Mouse (Mus musculus) neural tube, embryonic 12.5 days (tissue): Measurements from ENCODE around the gene Prm2. TPM values are rescaled to one million over a fixed set of nuclear protein-coding genes. Genes with fewer than 3 reads are reported as not detected.
"Not testable (repeated sequence)": the region's sequence is repeated elsewhere in the genome, so short reads cannot be mapped to it uniquely, and the experiment has no call there.

Experiments
- ATAC-seq: fragments of 200-750 bp; cut with Nextera tagmentation; 2 replicates; pipeline ENCODE4 v1.8.0; 2017; ENCODE audit warnings: low read depth, mild to moderate bottlenecking, moderate TSS enrichment, moderate library complexity; ENCODE audit not compliant: low FRiP score
- H3K27ac ChIP-seq: fragments of 300-500 bp; sonication (generic); 2 replicates; pipeline ENCODE4 v1.5.1; 2016
- H3K27me3 ChIP-seq: fragments of 300-500 bp; sonication (generic); replicated peaks from 2 replicates; pipeline ENCODE4 v1.6.1; 2016; ENCODE audit warnings: mild to moderate bottlenecking
- H3K36me3 ChIP-seq: fragments of 300-500 bp; sonication (generic); 2 replicates; pipeline ENCODE4 v1.6.1; 2016; ENCODE audit warnings: mild to moderate bottlenecking
- H3K4me1 ChIP-seq: fragments of 300-500 bp; sonication (generic); 2 replicates; pipeline ENCODE4 v1.6.1; 2016
- H3K4me2 ChIP-seq: fragments of 300-500 bp; sonication (generic); replicated peaks from 2 replicates; pipeline ENCODE4 v1.6.1; 2016; ENCODE audit warnings: mild to moderate bottlenecking
- H3K4me3 ChIP-seq: fragments of 300-500 bp; sonication (generic); 2 replicates; pipeline ENCODE4 v1.5.1; 2016
- H3K9ac ChIP-seq: fragments of 300-500 bp; sonication (generic); 2 replicates; pipeline ENCODE4 v1.6.1; 2016; ENCODE audit warnings: mild to moderate bottlenecking
- H3K9me3 ChIP-seq: fragments of 300-500 bp; sonication (generic); 2 replicates; pipeline ENCODE4 v1.6.1; 2016; ENCODE audit warnings: mild to moderate bottlenecking
- WGBS: fragments of 180-500 bp; shearing (Covaris S2); methylation state at CpG from one replicate; pipeline ENCODE4 v1.1.7; 2016; 5-methylcytosine and 5-hydroxymethylcytosine counted together
- polyA plus RNA-seq: library from polyadenylated mRNA; unstranded; fragments of >200 nt; fragmentation: Nextera tagmentation; extraction: Ambion mirVana; gene quantifications from 2 replicates; pipeline ENCODE4 v1.2.1, GENCODE M21; 2016

The Prm2 gene
- polyA plus RNA-seq, 1 experiment from 2014 or later = not detected

DNA sequence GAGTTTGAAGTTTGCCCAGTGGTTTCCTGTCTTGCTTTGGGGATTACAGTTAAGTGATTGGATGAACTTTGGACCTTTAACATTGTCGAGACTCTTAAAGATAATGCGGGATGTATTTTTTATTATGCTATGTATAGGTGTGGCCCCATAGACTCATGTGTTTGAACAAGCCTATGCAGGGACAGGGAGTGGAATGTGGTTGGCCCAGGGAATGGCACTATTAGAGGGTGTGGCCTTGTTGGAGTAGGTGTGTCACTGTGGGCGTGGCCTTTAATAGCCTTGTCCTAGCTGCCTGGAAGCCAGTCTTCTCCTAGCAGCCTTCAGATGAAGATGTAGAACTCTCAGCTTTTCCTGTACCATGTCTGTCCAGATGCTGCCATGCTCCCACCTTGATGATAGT lies 6.5 kb upstream of the Prm2 start:
- not testable (repeated sequence) for ATAC-seq, H3K4me2 ChIP-seq, H3K36me3 ChIP-seq, H3K4me1 ChIP-seq, H3K4me3 ChIP-seq, H3K9ac ChIP-seq, H3K27me3 ChIP-seq, H3K27ac ChIP-seq, H3K9me3 ChIP-seq
- 79% methylated on average over 3 of the region's 3 CpGs for WGBS

DNA sequence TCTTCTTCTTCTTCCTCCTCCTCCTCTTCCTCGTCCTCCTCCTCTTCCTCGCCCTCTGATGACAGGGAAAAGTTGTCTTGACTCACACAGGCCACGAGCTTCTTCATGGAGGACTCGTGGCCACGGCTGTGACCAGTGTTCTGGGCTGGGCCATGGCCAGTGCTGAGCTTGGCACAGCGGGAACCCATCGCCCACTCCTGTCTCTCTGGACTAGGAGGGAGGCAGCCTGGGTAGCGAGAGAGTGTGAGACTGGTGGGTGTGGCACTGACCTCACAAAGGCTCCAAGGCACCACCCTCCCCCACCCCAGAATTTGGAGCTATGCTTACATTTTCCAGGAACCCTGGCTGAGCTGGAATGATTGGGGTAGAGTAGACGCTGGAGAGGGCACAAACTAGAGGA lies 5.2 kb downstream of the Prm2 start, which contains the start of gene Prm3:
TSS of gene Prm3 (minus strand) at position 213 of the 400 bp plus-strand sequence.
- Histone ChIP-seq H3K4me2 (no peak within 1 kb of the TSS), H3K9me3 (no peaks in the 10 kb centered on the region), H3K27me3 (0 out of 2 replicates have a peak, but pooled peaks cover 4% of the 10 kb centered on the region), H3K27ac (no peak within 1 kb of the TSS), H3K9ac (no peak within 1 kb of the TSS), H3K4me1 (peaks cover 8% of the 10 kb centered on the region), H3K4me3 (no peak within 1 kb of the TSS), H3K36me3 (no peaks in the 10 kb centered on the region)
- whole genome bisulfite sequencing = 86% methylated on average over 9 of the region's 9 CpGs
- no peak for ATAC-seq

DNA sequence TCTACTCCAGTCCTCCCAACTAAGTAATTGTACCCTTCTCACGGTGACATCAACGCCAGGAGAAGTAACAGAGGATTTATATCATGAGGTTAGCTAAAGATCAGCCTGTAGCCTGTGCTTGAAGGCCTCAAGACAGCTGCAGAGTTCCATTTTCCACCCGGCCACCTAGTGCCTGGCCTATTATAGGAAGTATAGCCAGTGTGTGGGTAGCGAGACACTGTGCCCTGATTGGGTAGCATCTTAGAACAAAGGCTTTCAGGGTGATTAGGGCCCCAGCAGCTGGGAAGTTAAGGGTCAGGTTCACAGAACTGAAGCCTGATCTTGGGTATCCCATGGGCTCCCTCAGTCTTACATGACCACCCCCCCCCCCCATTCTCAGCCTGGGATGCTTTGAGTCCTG lies 7.1 kb downstream of the Prm2 start:
- Histone ChIP-seq H3K27me3 (peaks cover 15% of the 10 kb centered on the region; the same call in 1 of the 2 replicates), H3K9ac (no peak overlapping the region), H3K36me3 (no peaks in the 10 kb centered on the region), H3K27ac (no peak overlapping the region), H3K9me3 (no peaks in the 10 kb centered on the region), H3K4me2 (no peak overlapping the region), H3K4me1 (peaks cover 15% of the 10 kb centered on the region), H3K4me3 (no peak overlapping the region)
- WGBS = 48% methylated on average over 4 of the region's 4 CpGs
- no peak for ATAC-seq

DNA sequence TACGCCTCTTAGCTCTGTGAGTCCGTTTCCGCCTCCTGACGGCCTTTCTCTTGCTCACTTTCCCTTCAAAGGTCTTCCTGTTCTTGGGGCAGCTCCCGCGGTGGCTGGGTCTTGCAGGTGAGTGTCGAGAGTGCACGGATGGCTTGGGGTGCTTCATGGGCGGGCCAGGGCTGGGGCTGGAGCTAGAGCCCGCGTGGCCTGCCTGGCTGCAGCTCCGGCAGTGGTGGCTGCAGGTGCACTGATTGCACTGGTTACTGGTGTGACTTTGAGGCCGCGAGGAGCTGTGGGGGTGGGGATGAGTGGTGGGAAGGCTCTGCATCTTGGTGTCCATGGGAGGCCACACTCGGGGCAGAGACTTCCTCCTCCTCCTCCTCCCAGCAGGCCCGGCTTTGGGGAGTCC lies 7.7 kb downstream of the Prm2 start, which contains the start of gene Tnp2:
TSS of gene Tnp2 (minus strand) at position 390 of the 400 bp plus-strand sequence.
- 53% methylated on average over 16 of the region's 16 CpGs for WGBS
- Histone ChIP-seq H3K4me3 (no peak within 1 kb of the TSS), H3K27ac (no peak within 1 kb of the TSS), H3K9ac (no peak within 1 kb of the TSS), H3K4me1 (peaks cover 17% of the 10 kb centered on the region), H3K9me3 (no peaks in the 10 kb centered on the region), H3K4me2 (no peak within 1 kb of the TSS), H3K27me3 (peaks cover 20% of the 10 kb centered on the region; the same call in 1 of the 2 replicates), H3K36me3 (no peaks in the 10 kb centered on the region)
- no peak for ATAC-seq

DNA sequence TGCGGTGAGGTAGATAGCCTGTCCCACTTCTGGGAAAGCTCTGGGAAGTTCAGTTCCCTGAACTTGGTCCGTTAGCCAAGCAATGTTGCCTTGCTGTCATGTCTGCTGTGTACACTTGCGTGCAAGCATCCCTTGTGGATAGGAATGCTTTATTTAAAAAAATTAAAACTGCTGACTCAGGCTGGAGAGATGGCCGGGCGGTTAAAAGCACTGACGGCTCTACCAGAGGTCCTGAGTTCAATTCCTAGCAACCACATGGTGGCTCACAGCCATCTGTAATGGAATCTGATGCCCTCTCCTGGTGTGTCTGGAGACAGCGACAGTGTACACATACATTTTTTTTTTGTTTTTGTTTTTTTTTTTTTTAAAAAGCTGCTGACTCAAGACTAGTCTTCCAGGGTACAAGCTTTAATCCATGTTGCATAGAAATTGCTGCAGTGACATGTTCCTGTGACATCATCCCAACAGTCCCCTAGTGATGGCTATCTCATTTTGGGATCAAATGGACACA lies 8.3 kb downstream of the Prm2 start:
- peaks cover 22% of the 10 kb centered on the region for H3K4me1 ChIP-seq
- no peaks in the 10 kb centered on the region for H3K36me3 ChIP-seq
- no peak for ATAC-seq
- H3K27ac ChIP-seq = no peak overlapping the region
- no peaks in the 10 kb centered on the region for H3K9me3 ChIP-seq
- H3K4me3 ChIP-seq = no peak overlapping the region
- no peak overlapping the region for H3K4me2 ChIP-seq
- peaks cover 26% of the 10 kb centered on the region; the same call in 1 of the 2 replicates for H3K27me3 ChIP-seq
- H3K9ac ChIP-seq = no peak overlapping the region
- WGBS = 87% methylated on average over 7 of the region's 7 CpGs

DNA sequence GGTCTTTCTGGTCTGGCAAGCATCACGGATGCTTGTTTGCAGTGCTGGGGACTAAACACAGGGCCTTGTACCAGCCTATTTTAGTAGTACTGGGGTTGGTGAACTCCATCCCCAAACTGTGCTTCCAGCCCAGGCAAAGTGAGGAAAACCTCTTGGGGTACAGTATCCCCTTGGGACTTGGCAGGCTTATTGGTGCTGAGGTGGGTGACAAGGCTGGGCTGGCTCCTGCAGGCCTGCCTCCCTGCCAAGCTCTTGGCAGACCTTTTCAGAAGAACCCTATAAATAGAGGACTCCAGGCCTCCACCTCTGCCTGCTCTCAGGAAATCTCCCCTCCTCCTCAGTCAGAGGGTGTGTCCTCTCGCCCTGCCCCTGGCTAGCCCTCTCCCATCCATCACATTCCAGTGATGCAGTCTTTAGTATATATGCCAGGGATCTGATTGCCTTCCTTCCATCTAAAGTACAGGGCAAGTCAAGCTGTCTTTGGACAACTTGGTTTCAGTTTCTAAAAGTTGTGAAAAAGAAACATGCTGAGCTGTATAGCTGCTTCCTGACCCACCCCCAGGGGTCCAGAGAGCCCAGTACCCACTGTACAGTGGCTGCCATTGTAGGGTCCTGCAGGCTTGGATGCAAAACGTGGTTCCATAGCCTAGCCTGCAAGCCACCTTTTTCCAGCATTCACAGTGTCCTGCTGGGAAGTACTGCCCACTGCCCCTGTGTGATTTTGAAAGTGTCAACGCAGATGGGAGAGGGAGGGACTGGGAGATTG lies 9.0 kb downstream of the Prm2 start:
- 63% methylated on average over 4 of the region's 4 CpGs for WGBS
- H3K4me1 ChIP-seq = peaks cover 26% of the 10 kb centered on the region
- H3K9me3 ChIP-seq = no peaks in the 10 kb centered on the region
- no peak overlapping the region for H3K4me3 ChIP-seq
- no peak for ATAC-seq
- H3K27me3 ChIP-seq = peaks cover 30% of the 10 kb centered on the region; the same call in 1 of the 2 replicates
- H3K27ac ChIP-seq = no peak overlapping the region
- peak overlapping the region; percentile 99; the same call in 1 of the 2 replicates for H3K4me2 ChIP-seq
- H3K9ac ChIP-seq = no peak overlapping the region
- no peaks in the 10 kb centered on the region for H3K36me3 ChIP-seq

DNA sequence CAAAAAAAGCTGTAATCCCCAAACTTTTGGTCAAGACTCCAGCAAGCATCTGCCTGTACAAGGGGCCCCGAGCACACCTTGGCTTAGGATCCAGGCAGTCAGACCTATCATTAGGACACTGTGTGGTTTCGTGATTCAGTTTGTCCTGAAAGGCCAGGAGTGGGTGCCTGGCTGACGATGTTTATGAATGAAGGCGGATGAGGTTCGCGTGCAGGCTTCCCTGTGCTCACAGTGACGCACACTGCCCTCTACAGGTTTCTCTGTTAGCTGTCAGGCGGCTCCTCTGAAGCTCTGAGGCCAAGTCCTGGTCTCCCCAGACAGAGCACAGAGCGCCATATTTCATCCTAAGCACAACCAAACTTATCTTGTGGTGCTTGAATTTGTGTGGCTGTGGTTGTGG lies 9.6 kb downstream of the Prm2 start:
- ATAC-seq = peak; percentile 42
- peak overlapping the region; percentile 73 for H3K9ac ChIP-seq
- 3% methylated on average over 9 of the region's 9 CpGs for WGBS
- H3K4me2 ChIP-seq = peak overlapping the region; percentile 99
- no peaks in the 10 kb centered on the region for H3K36me3 ChIP-seq
- H3K27ac ChIP-seq = 0 out of 2 replicates have a peak overlapping the region, but pooled peaks have one; percentile 65
- H3K4me3 ChIP-seq = peak overlapping the region; percentile 68
- H3K27me3 ChIP-seq = peaks cover 30% of the 10 kb centered on the region; the same call in 1 of the 2 replicates
- peaks cover 26% of the 10 kb centered on the region for H3K4me1 ChIP-seq
- no peaks in the 10 kb centered on the region for H3K9me3 ChIP-seq

DNA sequence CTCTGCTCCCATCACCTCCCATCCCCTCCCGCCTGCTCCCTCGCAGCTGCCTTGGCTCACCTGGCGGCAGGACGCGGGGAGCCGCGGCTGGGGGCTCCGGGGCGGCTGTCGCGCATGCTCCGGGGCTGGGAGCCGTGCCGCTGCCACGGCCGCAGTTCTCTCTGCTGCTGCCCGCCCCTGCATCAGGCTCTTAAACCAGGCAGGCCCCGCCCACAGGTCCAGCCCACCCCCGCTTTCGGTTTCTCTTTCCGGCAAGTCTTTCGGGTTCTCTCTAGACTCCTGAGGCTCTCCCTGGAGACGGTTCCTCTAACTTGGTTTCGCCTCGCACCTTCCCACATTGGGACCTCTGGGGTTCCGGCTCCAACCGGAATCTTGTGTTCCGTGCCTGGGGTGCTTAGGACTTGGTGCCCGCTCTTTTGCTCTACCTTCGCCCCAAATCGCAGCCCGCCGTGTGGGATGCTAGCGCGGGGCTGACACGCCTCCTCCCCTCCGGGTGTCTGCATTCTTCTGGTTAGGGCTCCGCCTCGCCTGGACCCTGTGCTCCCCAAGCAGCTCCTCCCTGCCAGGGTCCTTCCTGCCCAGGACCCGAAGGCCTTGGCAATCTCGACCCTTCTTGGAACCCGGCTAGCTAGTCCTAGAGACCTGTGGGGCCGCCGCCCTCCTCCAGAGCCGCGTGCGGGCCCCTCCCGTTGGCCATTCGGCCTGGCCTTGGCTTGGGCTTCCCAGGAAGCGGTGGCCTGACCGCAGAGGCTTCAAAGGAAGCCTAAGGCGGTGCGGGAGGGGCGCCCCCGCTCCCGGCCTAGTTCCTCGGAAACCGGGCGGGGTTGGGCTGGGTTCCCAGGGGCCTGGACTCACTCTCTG lies 10.3 kb downstream of the Prm2 start, which contains the start of gene Socs1:
TSS of gene Socs1 (minus strand) at position 166 of the 861 bp plus-strand sequence.
- Histone ChIP-seq H3K9me3 (no peaks in the 10 kb centered on the region), H3K27ac (peak within 1 kb of the TSS; percentile 65), H3K27me3 (peaks cover 30% of the 10 kb centered on the region; the same call in 1 of the 2 replicates), H3K9ac (peak within 1 kb of the TSS; percentile 73), H3K4me3 (peak within 1 kb of the TSS; percentile 68), H3K36me3 (no peaks in the 10 kb centered on the region), H3K4me2 (peak within 1 kb of the TSS; percentile 99), H3K4me1 (peaks cover 26% of the 10 kb centered on the region)
- peak; percentile 86 for ATAC-seq
- WGBS = under 1% methylated on average over 59 of the region's 59 CpGs

DNA sequence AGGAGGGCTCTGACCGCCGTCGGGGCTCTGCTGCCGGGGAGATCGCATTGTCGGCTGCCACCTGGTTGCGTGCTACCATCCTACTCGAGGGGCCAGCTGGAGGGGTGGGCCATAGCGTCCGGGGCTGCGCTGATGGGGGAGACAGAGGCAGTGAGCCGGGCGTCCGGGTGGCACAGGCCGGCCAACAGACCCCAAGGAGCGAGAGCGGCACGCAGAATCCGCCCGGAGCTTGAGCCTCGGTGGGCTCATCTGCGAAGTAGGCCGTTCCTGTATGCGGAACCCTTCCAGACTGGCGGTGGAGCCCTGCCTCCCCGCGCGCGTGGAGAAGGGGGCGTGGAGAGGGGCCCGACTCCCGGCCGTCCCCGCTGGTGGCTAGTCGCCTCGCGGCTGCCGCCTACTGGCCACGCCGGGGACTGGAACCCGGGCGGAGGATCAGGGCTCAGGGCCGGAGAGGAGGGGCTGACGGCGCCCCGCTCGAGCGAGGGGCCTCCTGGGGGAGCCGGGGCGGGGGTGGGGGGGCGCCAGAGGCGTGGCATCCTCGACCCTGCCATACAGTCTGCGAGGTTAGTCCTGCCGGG lies 11.1 kb downstream of the Prm2 start:
- H3K9ac ChIP-seq = peak overlapping the region; percentile 73
- WGBS = under 1% methylated on average over 54 of the region's 55 CpGs
- H3K9me3 ChIP-seq = no peaks in the 10 kb centered on the region
- no peaks in the 10 kb centered on the region for H3K36me3 ChIP-seq
- peaks cover 26% of the 10 kb centered on the region for H3K4me1 ChIP-seq
- H3K27me3 ChIP-seq = peaks cover 30% of the 10 kb centered on the region; the same call in 1 of the 2 replicates
- H3K4me2 ChIP-seq = peak overlapping the region; percentile 99
- 0 out of 2 replicates have a peak overlapping the region, but pooled peaks have one; percentile 65 for H3K27ac ChIP-seq
- H3K4me3 ChIP-seq = peak overlapping the region; percentile 68
- ATAC-seq = peak; percentile 82

DNA sequence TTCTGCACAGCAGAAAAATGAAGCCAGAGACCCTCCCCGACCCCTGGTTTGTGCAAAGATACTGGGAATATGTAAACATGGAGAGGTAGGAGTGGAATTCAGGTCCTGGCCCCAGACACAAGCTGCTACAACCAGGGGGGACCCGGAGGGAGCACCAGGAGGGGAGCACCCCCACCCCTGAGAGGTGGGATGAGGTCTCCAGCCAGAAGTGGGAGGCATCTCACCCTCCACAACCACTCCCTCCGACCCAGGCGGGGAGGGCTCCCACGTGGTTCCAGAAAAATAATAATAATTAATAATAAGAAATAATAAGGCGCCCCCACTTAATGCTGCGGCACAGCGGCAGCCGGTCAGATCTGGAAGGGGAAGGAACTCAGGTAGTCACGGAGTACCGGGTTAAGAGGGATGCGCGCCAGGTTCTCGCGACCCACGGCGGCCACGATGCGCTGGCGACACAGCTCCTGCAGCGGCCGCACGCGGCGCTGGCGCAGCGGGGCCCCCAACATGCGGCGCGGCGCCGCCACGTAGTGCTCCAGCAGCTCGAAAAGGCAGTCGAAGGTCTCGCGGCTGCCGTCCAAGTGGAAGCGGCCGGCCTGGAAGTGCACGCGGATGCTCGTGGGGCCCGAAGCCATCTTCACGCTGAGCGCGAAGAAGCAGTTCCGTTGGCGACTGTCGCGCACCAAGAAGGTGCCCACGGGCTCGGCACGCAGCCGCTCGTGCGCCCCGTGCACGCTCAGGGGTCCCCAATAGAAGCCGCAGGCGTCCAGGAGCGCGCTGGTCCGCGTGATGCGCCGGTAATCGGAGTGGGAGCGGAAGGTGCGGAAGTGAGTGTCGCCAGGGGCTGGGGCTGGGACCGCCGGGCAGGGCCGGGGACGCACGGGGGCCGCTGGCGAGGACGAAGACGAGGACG lies 11.8 kb downstream of the Prm2 start:
- WGBS = 3% methylated on average over 81 of the region's 81 CpGs
- Histone ChIP-seq H3K9ac (peak overlapping the region; percentile 73), H3K27ac (no peak overlapping the region), H3K36me3 (no peaks in the 10 kb centered on the region), H3K4me3 (peak overlapping the region; percentile 68), H3K9me3 (no peaks in the 10 kb centered on the region), H3K27me3 (peaks cover 30% of the 10 kb centered on the region; the same call in 1 of the 2 replicates), H3K4me2 (peak overlapping the region; percentile 99), H3K4me1 (peaks cover 26% of the 10 kb centered on the region)
- ATAC-seq = peak; percentile 5; the same call in 1 of the 2 replicates

DNA sequence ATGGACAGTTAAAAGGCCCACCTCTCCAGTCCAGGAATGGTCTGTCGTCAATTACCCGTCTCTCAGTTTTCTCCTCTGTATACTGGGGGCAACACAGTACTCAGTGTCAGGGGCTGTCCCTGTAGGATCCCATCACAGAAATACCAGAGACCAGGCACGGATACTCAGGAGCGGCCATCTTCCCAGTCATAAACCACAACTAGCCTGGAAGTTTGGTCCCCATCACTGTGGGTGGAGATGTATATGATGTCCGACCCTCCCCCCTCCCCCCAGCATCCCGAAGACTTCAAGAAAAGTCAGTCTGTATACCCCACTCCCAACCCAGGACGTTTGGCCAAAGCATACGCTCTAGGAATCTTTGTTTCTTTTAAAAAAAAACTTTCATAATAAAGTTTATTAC lies 12.5 kb downstream of the Prm2 start:
- Histone ChIP-seq H3K9ac (no peak overlapping the region), H3K4me2 (peak overlapping the region; percentile 99), H3K27me3 (peaks cover 29% of the 10 kb centered on the region; the same call in 1 of the 2 replicates), H3K4me3 (no peak overlapping the region), H3K4me1 (peaks cover 26% of the 10 kb centered on the region), H3K27ac (no peak overlapping the region), H3K36me3 (no peaks in the 10 kb centered on the region), H3K9me3 (no peaks in the 10 kb centered on the region)
- no peak for ATAC-seq
- 53% methylated on average over 8 of the region's 8 CpGs for WGBS
